Mouse (Mus musculus) megakaryocyte, embryonic 14.5 days (primary cell): ENCODE results near the gene Pitpna.

Experiments used
- FLI1 ChIP-seq: IDR thresholded peaks from 2 replicates; pipeline ENCODE4 v1.6.1; 2012; ENCODE audit warnings: low read length, inconsistent platforms, mixed read lengths
- GATA1 ChIP-seq: IDR thresholded peaks from 3 replicates; pipeline ENCODE4 v1.6.1; 2012; ENCODE audit warnings: mixed read lengths, low read length, inconsistent platforms, borderline replicate concordance

DNA sequence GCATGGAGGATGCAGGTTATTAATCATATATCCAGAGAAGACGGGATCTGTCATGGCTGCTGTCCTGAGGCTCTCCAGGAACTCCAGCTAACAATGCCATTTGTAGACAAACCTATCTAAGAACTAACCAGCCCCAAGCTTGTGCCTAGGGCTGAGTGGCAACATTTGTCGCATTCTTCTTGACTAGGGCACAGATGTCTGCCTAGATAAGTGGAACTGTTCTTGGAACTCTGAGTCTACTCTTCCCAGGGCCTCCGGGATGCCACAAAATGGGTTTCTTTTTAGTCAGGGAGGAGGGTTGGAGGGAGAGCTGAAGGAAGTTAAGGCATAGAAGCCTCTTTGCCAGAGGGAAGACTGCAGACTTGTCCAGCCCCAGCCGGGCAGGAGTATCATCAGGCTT is 41.8 kb upstream of the Pitpna start:
- no peak for TF ChIP-seq GATA1
- TF ChIP-seq FLI1 = no peak
